Mouse (Mus musculus): ENCODE results near the gene Sell. TPM values are rescaled to one million over a fixed set of nuclear protein-coding genes. Genes with fewer than 3 reads are reported as not detected.

Sell gene
- polyA plus RNA-seq, 1 experiment from 2014 or later = 6.3 TPM

GRCm38 (mm10) chr1:164114947-164115493 is 53.2 kb downstream of the Sell start, which contains the start of gene Selp:
TSS of gene Selp (plus strand) at chr1:164115264.
- WGBS = 35% methylated on average over 8 of the region's 8 CpGs

GRCm38 (mm10) chr1:164115647-164116046 is 53.9 kb downstream of the Sell start:
- Histone ChIP-seq H3K4me3 (no peak overlapping the region), H3K36me3 (no peaks in the 10 kb centered on the region), H3K27me3 (no peaks in the 10 kb centered on the region), H3K9me3 (no peaks in the 10 kb centered on the region), H3K4me1 (no peaks in the 10 kb centered on the region), H3K4me2 (no peak overlapping the region), H3K27ac (no peak overlapping the region), H3K9ac (no peak overlapping the region)
- WGBS = 77% methylated on average over 6 of the region's 6 CpGs
- ATAC-seq (ENCODE audit: borderline replicate concordance, extremely low read depth, low FRiP score, low TSS enrichment) = no peak

More at GRCm38 (mm10) chr1:164114947-164115493, 53.2 kb downstream of the Sell start, which contains the start of gene Selp:
- Histone ChIP-seq H3K27ac (no peak within 1 kb of the TSS), H3K36me3 (no peaks in the 10 kb centered on the region), H3K4me3 (no peak within 1 kb of the TSS), H3K9me3 (no peaks in the 10 kb centered on the region), H3K4me1 (no peaks in the 10 kb centered on the region), H3K27me3 (no peaks in the 10 kb centered on the region), H3K4me2 (no peak within 1 kb of the TSS), H3K9ac (no peak within 1 kb of the TSS)
- no peak for ATAC-seq (ENCODE audit: borderline replicate concordance, extremely low read depth, low FRiP score, low TSS enrichment)

GRCm38 (mm10) chr1:164117869-164118268 is 56.1 kb downstream of the Sell start:
- ATAC-seq (ENCODE audit: borderline replicate concordance, extremely low read depth, low FRiP score, low TSS enrichment) = no peak
- H3K4me2 ChIP-seq = no peak overlapping the region
- no peak overlapping the region for H3K27ac ChIP-seq
- no peaks in the 10 kb centered on the region for H3K27me3 ChIP-seq
- H3K4me3 ChIP-seq = no peak overlapping the region
- no peaks in the 10 kb centered on the region for H3K4me1 ChIP-seq
- no peaks in the 10 kb centered on the region for H3K36me3 ChIP-seq
- no peak overlapping the region for H3K9ac ChIP-seq
- WGBS = 81% methylated on average over 6 of the region's 6 CpGs
- H3K9me3 ChIP-seq = no peaks in the 10 kb centered on the region

GRCm38 (mm10) chr1:164119892-164120776 is 58.4 kb downstream of the Sell start:
- Histone ChIP-seq H3K27me3 (no peaks in the 10 kb centered on the region), H3K4me3 (no peak overlapping the region), H3K36me3 (no peaks in the 10 kb centered on the region), H3K9me3 (no peaks in the 10 kb centered on the region), H3K4me2 (no peak overlapping the region), H3K9ac (no peak overlapping the region), H3K27ac (no peak overlapping the region; the same call in 1 of the 2 replicates), H3K4me1 (no peaks in the 10 kb centered on the region)
- 63% methylated on average over 3 of the region's 3 CpGs for WGBS
- ATAC-seq (ENCODE audit: borderline replicate concordance, extremely low read depth, low FRiP score, low TSS enrichment) = no peak

GRCm38 (mm10) chr1:164120777-164121158 is 59.0 kb downstream of the Sell start:
- H3K4me2 ChIP-seq = no peak overlapping the region
- 60% methylated on average over 3 of the region's 3 CpGs for WGBS
- no peaks in the 10 kb centered on the region for H3K36me3 ChIP-seq
- no peak for ATAC-seq (ENCODE audit: borderline replicate concordance, extremely low read depth, low FRiP score, low TSS enrichment)
- H3K27ac ChIP-seq = no peak overlapping the region; the same call in 1 of the 2 replicates
- no peaks in the 10 kb centered on the region for H3K4me1 ChIP-seq
- H3K4me3 ChIP-seq = no peak overlapping the region
- H3K9me3 ChIP-seq = no peaks in the 10 kb centered on the region
- no peak overlapping the region for H3K9ac ChIP-seq
- H3K27me3 ChIP-seq = no peaks in the 10 kb centered on the region

- Histone ChIP-seq H3K4me3 (no peak overlapping the region), H3K36me3 (no peaks in the 10 kb centered on the region), H3K27ac (no peak overlapping the region), H3K4me2 (no peak overlapping the region), H3K9ac (no peak overlapping the region), H3K4me1 (no peaks in the 10 kb centered on the region), H3K27me3 (no peaks in the 10 kb centered on the region), H3K9me3 (no peaks in the 10 kb centered on the region)
- ATAC-seq (ENCODE audit: borderline replicate concordance, extremely low read depth, low FRiP score, low TSS enrichment) = no peak
- 50% methylated on average over 3 of the region's 3 CpGs for WGBS
Observed at GRCm38 (mm10) chr1:164123836-164124235, 62.1 kb downstream of the Sell start.

GRCm38 (mm10) chr1:164130013-164130412 is 68.2 kb downstream of the Sell start:
- WGBS = 62% methylated on average over 3 of the region's 3 CpGs
- H3K27ac ChIP-seq = no peak overlapping the region
- no peak overlapping the region for H3K9ac ChIP-seq
- no peak for ATAC-seq (ENCODE audit: borderline replicate concordance, extremely low read depth, low FRiP score, low TSS enrichment)
- H3K4me2 ChIP-seq = no peak overlapping the region
- no peaks in the 10 kb centered on the region for H3K36me3 ChIP-seq
- no peaks in the 10 kb centered on the region for H3K27me3 ChIP-seq
- H3K4me1 ChIP-seq = no peaks in the 10 kb centered on the region
- no peaks in the 10 kb centered on the region for H3K9me3 ChIP-seq
- H3K4me3 ChIP-seq = no peak overlapping the region

GRCm38 (mm10) chr1:164132609-164133008 is 70.8 kb downstream of the Sell start:
- Histone ChIP-seq H3K9ac (no peak overlapping the region), H3K9me3 (no peaks in the 10 kb centered on the region), H3K27me3 (no peaks in the 10 kb centered on the region), H3K4me3 (no peak overlapping the region), H3K27ac (no peak overlapping the region), H3K36me3 (no peaks in the 10 kb centered on the region), H3K4me1 (no peaks in the 10 kb centered on the region), H3K4me2 (no peak overlapping the region)
- ATAC-seq (ENCODE audit: borderline replicate concordance, extremely low read depth, low FRiP score, low TSS enrichment) = no peak
- 53% methylated on average over 1 of the region's 1 CpGs for WGBS

Other genes with a start within 250 kb of the Sell start
- gene Scyl3, start 132.9 kb upstream of the Sell start, polyA plus RNA-seq (2015; fragmentation: Nextera tagmentation; extraction: Ambion mirVana) = 16.2 and 16.3 TPM in 2 replicates
- 27.2 and 28.5 TPM in 2 replicates for gene BC055324, start 67.2 kb upstream of the Sell start, polyA plus RNA-seq (2015; fragmentation: Nextera tagmentation; extraction: Ambion mirVana)
- gene Mettl18, start 67.1 kb upstream of the Sell start, polyA plus RNA-seq (2015; fragmentation: Nextera tagmentation; extraction: Ambion mirVana) = 10.5 and 11.8 TPM in 2 replicates
- gene Sele, start 13.7 kb upstream of the Sell start, polyA plus RNA-seq (2015; fragmentation: Nextera tagmentation; extraction: Ambion mirVana) = 0.07 TPM in 1 of 2 replicates, not detected in the other
- gene Selp, start 53.3 kb downstream of the Sell start, polyA plus RNA-seq (2015; fragmentation: Nextera tagmentation; extraction: Ambion mirVana) = 0.06 and 0.37 TPM in 2 replicates
- 0.20 and 0.30 TPM in 2 replicates for gene F5, start 89.9 kb downstream of the Sell start, polyA plus RNA-seq (2015; fragmentation: Nextera tagmentation; extraction: Ambion mirVana)
- 7.5 and 8.0 TPM in 2 replicates for gene Slc19a2, start 187.1 kb downstream of the Sell start, polyA plus RNA-seq (2015; fragmentation: Nextera tagmentation; extraction: Ambion mirVana)
- 8.1 and 8.3 TPM in 2 replicates for gene Ccdc181, start 213.6 kb downstream of the Sell start, polyA plus RNA-seq (2015; fragmentation: Nextera tagmentation; extraction: Ambion mirVana)
- 43.4 and 44.1 TPM in 2 replicates for gene Nme7, start 242.1 kb downstream of the Sell start, polyA plus RNA-seq (2015; fragmentation: Nextera tagmentation; extraction: Ambion mirVana)
- 31.9 and 32.4 TPM in 2 replicates for gene Blzf1, start 245.5 kb downstream of the Sell start, polyA plus RNA-seq (2015; fragmentation: Nextera tagmentation; extraction: Ambion mirVana)